Mouse (Mus musculus): ENCODE measurements around the gene Zfp706.

DNA sequence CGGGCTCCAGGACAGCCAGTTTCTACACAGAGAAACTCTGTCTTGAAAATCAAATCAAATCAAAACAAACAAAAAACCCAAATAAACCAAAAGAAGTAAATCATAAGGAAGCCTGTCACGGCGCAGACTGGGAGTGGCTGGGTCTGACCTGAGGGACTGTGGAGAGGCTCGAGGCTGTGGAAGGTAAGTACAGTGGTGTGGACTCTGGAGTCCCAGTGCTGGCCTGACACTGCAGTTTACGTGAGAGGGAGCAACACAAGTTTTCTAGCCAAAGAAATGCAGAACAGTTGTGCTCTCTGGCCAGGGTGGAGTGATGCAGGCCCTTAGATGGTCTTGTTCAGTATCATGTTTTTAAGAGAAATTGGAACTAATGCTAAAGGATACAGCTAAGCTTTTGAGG, 31.9 kb downstream of the Zfp706 start:
- no peak for TF ChIP-seq POLR2A (IDR thresholded peaks at IDR 0.05; ENCODE audit: insufficient read length, low read depth)
- TF ChIP-seq MAX (IDR thresholded peaks at IDR 0.05; ENCODE audit: low read depth): no peak

All from myocyte (in vitro differentiated cells).